Mouse (Mus musculus): ENCODE measurements around the gene Apol7c. TPM values are rescaled to one million over a fixed set of nuclear protein-coding genes. Genes with fewer than 3 reads are reported as not detected.
A peak's percentile ranks its signal among the peaks of the same experiment; 100 is the strongest.
"Not testable (repeated sequence)": the region's sequence is repeated elsewhere in the genome, so short reads cannot be mapped to it uniquely, and the experiment has no call there.

The Apol7c gene
- polyA plus RNA-seq, 1 experiment from 2014 or later, result 18.8 TPM

- not testable (repeated sequence) for H3K4me1 ChIP-seq (replicated peaks; ENCODE audit: control insufficient read depth, insufficient read depth, low read length); H3K4me3 ChIP-seq (ENCODE audit: low read depth, low read length); H3K36me3 ChIP-seq (ENCODE audit: control insufficient read depth, insufficient read depth); H3K4me2 ChIP-seq (replicated peaks; ENCODE audit: low read depth); H3K27me3 ChIP-seq (replicated peaks; ENCODE audit: control insufficient read depth, insufficient read depth, low read length); H3K9me3 ChIP-seq (ENCODE audit: control insufficient read depth); H3K9ac ChIP-seq (ENCODE audit: low read depth, low read length); H3K27ac ChIP-seq (ENCODE audit: low read depth, low read length)
- whole genome bisulfite sequencing, result 13% methylated on average over 6 of the region's 6 CpGs
- peak; percentile 79 for TF ChIP-seq CTCF (IDR thresholded peaks at IDR 0.05; ENCODE audit: low read depth)
- ATAC-seq, result peak; percentile 68
These were observed 9.8 kb downstream of the Apol7c start for GRCm38 (mm10) chr15:77523186-77523843.

GRCm38 (mm10) chr15:77520596-77520995 is 12.5 kb downstream of the Apol7c start:
- not testable (repeated sequence) for H3K27ac ChIP-seq (ENCODE audit: low read depth, low read length)

GRCm38 (mm10) chr15:77507966-77508365 is 25.1 kb downstream of the Apol7c start, which contains the start of gene Apol11a:
Gene Apol11a (plus strand): TSS chr15:77508271.
- not testable (repeated sequence) for H3K36me3 ChIP-seq (ENCODE audit: control insufficient read depth, insufficient read depth); H3K4me1 ChIP-seq (replicated peaks; ENCODE audit: control insufficient read depth, insufficient read depth, low read length); H3K27ac ChIP-seq (ENCODE audit: low read depth, low read length); H3K4me3 ChIP-seq (ENCODE audit: low read depth, low read length); H3K9me3 ChIP-seq (ENCODE audit: control insufficient read depth); H3K9ac ChIP-seq (ENCODE audit: low read depth, low read length); H3K4me2 ChIP-seq (replicated peaks; ENCODE audit: low read depth); ATAC-seq; H3K27me3 ChIP-seq (replicated peaks; ENCODE audit: control insufficient read depth, insufficient read depth, low read length)

More at GRCm38 (mm10) chr15:77520596-77520995, 12.5 kb downstream of the Apol7c start:
- H3K9ac ChIP-seq (ENCODE audit: low read depth, low read length); H3K4me2 ChIP-seq (replicated peaks; ENCODE audit: low read depth); H3K4me3 ChIP-seq (ENCODE audit: low read depth, low read length); H3K36me3 ChIP-seq (ENCODE audit: control insufficient read depth, insufficient read depth); H3K4me1 ChIP-seq (replicated peaks; ENCODE audit: control insufficient read depth, insufficient read depth, low read length); H3K27me3 ChIP-seq (replicated peaks; ENCODE audit: control insufficient read depth, insufficient read depth, low read length); H3K9me3 ChIP-seq (ENCODE audit: control insufficient read depth); ATAC-seq: not testable (repeated sequence)
- WGBS, result 50% methylated on average over 4 of the region's 4 CpGs

- H3K4me2 ChIP-seq (replicated peaks; ENCODE audit: low read depth); H3K9me3 ChIP-seq (ENCODE audit: control insufficient read depth); H3K27ac ChIP-seq (ENCODE audit: low read depth, low read length); H3K4me1 ChIP-seq (replicated peaks; ENCODE audit: control insufficient read depth, insufficient read depth, low read length); ATAC-seq; H3K9ac ChIP-seq (ENCODE audit: low read depth, low read length); H3K4me3 ChIP-seq (ENCODE audit: low read depth, low read length); H3K36me3 ChIP-seq (ENCODE audit: control insufficient read depth, insufficient read depth); H3K27me3 ChIP-seq (replicated peaks; ENCODE audit: control insufficient read depth, insufficient read depth, low read length): not testable (repeated sequence)
- WGBS, result 63% methylated on average over 1 of the region's 1 CpGs
These were observed 38.4 kb downstream of the Apol7c start for GRCm38 (mm10) chr15:77494694-77495093.

- H3K27ac ChIP-seq (ENCODE audit: low read depth, low read length); H3K27me3 ChIP-seq (replicated peaks; ENCODE audit: control insufficient read depth, insufficient read depth, low read length); H3K36me3 ChIP-seq (ENCODE audit: control insufficient read depth, insufficient read depth); ATAC-seq; H3K4me3 ChIP-seq (ENCODE audit: low read depth, low read length); H3K9ac ChIP-seq (ENCODE audit: low read depth, low read length); H3K9me3 ChIP-seq (ENCODE audit: control insufficient read depth); H3K4me1 ChIP-seq (replicated peaks; ENCODE audit: control insufficient read depth, insufficient read depth, low read length); H3K4me2 ChIP-seq (replicated peaks; ENCODE audit: low read depth): not testable (repeated sequence)
- WGBS, result no CpG with 5 or more reads among the region's 1 CpGs
These were observed 39.9 kb downstream of the Apol7c start for GRCm38 (mm10) chr15:77493181-77493580.

- Histone ChIP-seq H3K27ac (ENCODE audit: low read depth, low read length) (peak overlapping the region; percentile 91), H3K4me1 (replicated peaks; ENCODE audit: control insufficient read depth, insufficient read depth, low read length) (0 out of 2 replicates have a peak, but pooled peaks cover 3% of the 10 kb centered on the region), H3K9ac (ENCODE audit: low read depth, low read length) (no peak overlapping the region), H3K27me3 (replicated peaks; ENCODE audit: control insufficient read depth, insufficient read depth, low read length) (no peaks in the 10 kb centered on the region), H3K4me2 (replicated peaks; ENCODE audit: low read depth) (peak overlapping the region; percentile 17; the same call in 1 of the 2 replicates), H3K9me3 (ENCODE audit: control insufficient read depth) (no peaks in the 10 kb centered on the region), H3K4me3 (ENCODE audit: low read depth, low read length) (no peak overlapping the region), H3K36me3 (ENCODE audit: control insufficient read depth, insufficient read depth) (no peaks in the 10 kb centered on the region)
- WGBS, result 41% methylated on average over 4 of the region's 4 CpGs
- no peak for TF ChIP-seq CTCF (IDR thresholded peaks at IDR 0.05; ENCODE audit: low read depth)
- ATAC-seq, result peak; percentile 97
These were observed 50.8 kb downstream of the Apol7c start for GRCm38 (mm10) chr15:77482140-77482794.

GRCm38 (mm10) chr15:77476693-77477092 is 56.4 kb downstream of the Apol7c start, which contains the start of gene Apol10a:
Gene Apol10a (plus strand): TSS chr15:77477047.
- 56% methylated on average over 2 of the region's 2 CpGs for WGBS
- ATAC-seq; H3K9ac ChIP-seq (ENCODE audit: low read depth, low read length); H3K4me3 ChIP-seq (ENCODE audit: low read depth, low read length); H3K36me3 ChIP-seq (ENCODE audit: control insufficient read depth, insufficient read depth); H3K4me1 ChIP-seq (replicated peaks; ENCODE audit: control insufficient read depth, insufficient read depth, low read length); H3K4me2 ChIP-seq (replicated peaks; ENCODE audit: low read depth); H3K27ac ChIP-seq (ENCODE audit: low read depth, low read length); H3K9me3 ChIP-seq (ENCODE audit: control insufficient read depth); H3K27me3 ChIP-seq (replicated peaks; ENCODE audit: control insufficient read depth, insufficient read depth, low read length): not testable (repeated sequence)

Other genes starting within 250 kb of the Apol7c start
- gene Rbfox2, start 226.3 kb downstream of the Apol7c start, polyA plus RNA-seq (2015; fragmentation: Nextera tagmentation; extraction: Ambion mirVana), result 16.8 and 20.3 TPM in 2 replicates
- 30.9 and 31.4 TPM in 2 replicates for gene Apol7a, start 134.2 kb downstream of the Apol7c start, polyA plus RNA-seq (2015; fragmentation: Nextera tagmentation; extraction: Ambion mirVana)
- 26.2 and 33.1 TPM in 2 replicates for gene Apol9a, start 122.2 kb downstream of the Apol7c start, polyA plus RNA-seq (2015; fragmentation: Nextera tagmentation; extraction: Ambion mirVana)
- 0.21 TPM in 1 of 2 replicates, not detected in the other for gene Apol7b, start 85.8 kb downstream of the Apol7c start, polyA plus RNA-seq (2015; fragmentation: Nextera tagmentation; extraction: Ambion mirVana)
- gene Apol10a, start 56.3 kb downstream of the Apol7c start, polyA plus RNA-seq (2015; fragmentation: Nextera tagmentation; extraction: Ambion mirVana), result 0.60 and 0.85 TPM in 2 replicates
- gene Apol11a, start 25.0 kb downstream of the Apol7c start, polyA plus RNA-seq (2015; fragmentation: Nextera tagmentation; extraction: Ambion mirVana), result not detected in 2 replicates
- gene 1700025B11Rik, start 28.6 kb upstream of the Apol7c start, polyA plus RNA-seq (2015; fragmentation: Nextera tagmentation; extraction: Ambion mirVana), result not detected in 2 replicates
- gene Apol10b, start 62.8 kb upstream of the Apol7c start, polyA plus RNA-seq (2015; fragmentation: Nextera tagmentation; extraction: Ambion mirVana), result 0.61 and 0.69 TPM in 2 replicates
- not detected in 2 replicates for gene Gm36245, start 65.9 kb upstream of the Apol7c start, polyA plus RNA-seq (2015; fragmentation: Nextera tagmentation; extraction: Ambion mirVana)
- not detected in 2 replicates for gene Apol11b, start 110.0 kb upstream of the Apol7c start, polyA plus RNA-seq (2015; fragmentation: Nextera tagmentation; extraction: Ambion mirVana)
- 0.22 and 0.25 TPM in 2 replicates for gene Apol7e, start 165.5 kb upstream of the Apol7c start, polyA plus RNA-seq (2015; fragmentation: Nextera tagmentation; extraction: Ambion mirVana)
- 3.2 and 4.1 TPM in 2 replicates for gene Apol9b, start 195.7 kb upstream of the Apol7c start, polyA plus RNA-seq (2015; fragmentation: Nextera tagmentation; extraction: Ambion mirVana)
- not detected in 2 replicates for gene Apol8, start 223.7 kb upstream of the Apol7c start, polyA plus RNA-seq (2015; fragmentation: Nextera tagmentation; extraction: Ambion mirVana)

Data from intestine, postnatal 0 days (tissue).